Mouse (Mus musculus): ENCODE results near the gene Ccdc50. TPM values are rescaled to one million over a fixed set of nuclear protein-coding genes. Genes with fewer than 3 reads are reported as not detected.

Gene Ccdc50
- 10 to 100 TPM; 45.8 to 55.3 TPM for total RNA-seq (2021)
- long read RNA-seq, full-length matches to known transcripts = 25 of 32 reads
- long read RNA-seq, partial matches to known transcripts = 1 of 32 reads
- long read RNA-seq, other reads (novel, unspliced or antisense) = 6 of 32 reads

- DNase-seq (ENCODE audit: low spot score in 2 of 2) = peak; percentile 50 to 80
These were observed at the start of gene Ccdc50 for GRCm38 (mm10) chr16:27388761-27389451. Gene Ccdc50, plus strand, starts transcription at chr16:27388869.

DNA sequence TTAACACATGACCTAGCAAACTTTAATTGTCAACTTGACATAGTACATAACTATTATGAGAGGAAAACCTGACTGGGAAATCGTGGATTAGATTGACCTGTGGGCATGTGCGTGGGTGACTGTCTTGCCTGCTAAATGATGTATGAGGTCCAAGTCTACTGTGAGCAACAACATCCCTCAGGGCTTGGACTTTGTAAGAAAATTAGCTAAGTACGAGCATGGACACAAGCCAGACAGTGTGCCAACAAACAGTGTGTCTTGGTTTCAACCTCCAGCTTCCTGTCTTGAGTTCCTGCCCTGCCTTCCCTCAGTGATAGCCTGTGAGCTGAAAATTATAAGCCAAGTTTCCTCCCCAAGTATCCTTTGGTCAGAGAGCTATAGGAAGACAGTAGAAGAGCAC, 41.1 kb upstream of the Ccdc50 start:
- no peak for DNase-seq (ENCODE audit: low spot score in 2 of 2)

- no peak for DNase-seq (ENCODE audit: low spot score in 2 of 2)
These were observed 40.3 kb upstream of the Ccdc50 start for GRCm38 (mm10) chr16:27348359-27348758.

DNA sequence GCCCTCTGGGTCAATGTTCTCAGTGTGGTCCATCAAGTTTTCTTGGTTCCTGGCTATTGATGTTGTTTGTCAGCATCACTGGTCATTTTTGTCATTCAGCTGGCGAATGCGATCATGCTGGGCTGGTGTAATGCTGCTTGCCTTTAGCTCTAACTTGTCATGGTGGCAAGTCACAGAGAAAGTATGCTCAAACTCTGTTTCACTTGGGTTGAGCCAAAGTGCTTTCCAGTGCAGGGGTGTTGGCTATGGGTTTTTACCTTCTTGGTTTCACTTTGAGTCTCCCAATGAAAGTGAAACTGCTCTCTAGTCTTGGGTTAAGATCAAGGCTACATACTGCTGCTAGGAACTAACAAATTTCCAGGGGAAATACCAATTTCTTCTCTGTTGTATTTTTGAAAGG, 39.4 kb upstream of the Ccdc50 start:
- DNase-seq (ENCODE audit: low spot score in 2 of 2) = no peak

DNA sequence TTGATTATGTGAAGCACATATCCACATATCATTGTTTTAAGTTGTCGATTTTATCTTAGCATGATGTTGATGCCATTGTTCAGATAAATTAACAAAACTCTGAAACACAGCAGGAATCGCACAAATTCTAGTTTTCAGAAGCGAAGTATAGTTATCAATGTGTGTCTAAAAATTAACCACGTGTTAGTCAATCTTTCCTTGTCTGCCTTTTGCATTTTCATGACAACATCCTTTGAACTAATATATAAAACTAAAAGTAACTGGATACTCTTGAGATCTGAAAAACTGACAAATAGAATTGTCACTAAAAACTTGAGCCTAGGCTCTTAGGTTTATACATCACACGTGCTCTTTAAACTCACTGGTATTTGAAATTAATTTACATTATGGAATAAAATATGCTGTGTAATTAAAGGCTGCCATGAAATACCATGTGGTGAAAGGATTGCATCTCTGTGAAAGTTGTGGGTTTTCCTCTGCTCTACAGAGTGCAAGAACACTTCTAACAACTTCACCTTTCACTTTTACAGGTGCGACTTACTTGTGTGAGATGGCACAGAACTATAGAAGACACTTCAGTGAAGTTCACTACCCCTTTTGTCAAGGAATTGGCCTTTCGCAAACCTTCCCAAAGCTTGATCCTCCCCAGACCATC, 38.7 kb upstream of the Ccdc50 start:
- DNase-seq (ENCODE audit: low spot score in 2 of 2) = no peak

GRCm38 (mm10) chr16:27354464-27354863, 34.2 kb upstream of the Ccdc50 start:
- no peak for DNase-seq (ENCODE audit: low spot score in 2 of 2)

DNA sequence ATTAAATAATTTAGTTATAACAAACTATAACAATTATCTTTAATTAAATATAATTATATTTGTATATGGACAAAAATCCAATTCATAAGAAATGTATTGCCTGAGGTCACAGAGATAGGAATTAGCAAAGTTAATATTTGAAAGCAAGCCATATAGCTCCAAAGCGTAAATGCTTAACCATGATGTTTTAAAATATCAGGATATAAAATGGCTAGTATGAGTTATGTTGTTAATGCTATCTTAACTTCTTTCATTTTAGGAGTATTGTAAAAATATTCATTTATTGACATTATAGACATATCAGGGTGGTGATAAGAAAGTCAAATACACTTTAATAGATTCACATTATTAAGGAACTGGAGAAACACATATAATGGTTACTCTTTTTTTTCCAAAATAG, 28.6 kb upstream of the Ccdc50 start:
- DNase-seq (ENCODE audit: low spot score in 2 of 2) = no peak

GRCm38 (mm10) chr16:27370191-27370590, 18.5 kb upstream of the Ccdc50 start, which contains the start of gene Uts2b:
Gene Uts2b, minus strand, starts transcription at chr16:27370239.
- no peak for DNase-seq (ENCODE audit: low spot score in 2 of 2)

GRCm38 (mm10) chr16:27370700-27371099, 18.0 kb upstream of the Ccdc50 start:
- no peak for DNase-seq (ENCODE audit: low spot score in 2 of 2)

GRCm38 (mm10) chr16:27374139-27374538, 14.5 kb upstream of the Ccdc50 start:
- no peak for DNase-seq (ENCODE audit: low spot score in 2 of 2)

GRCm38 (mm10) chr16:27375318-27375717, 13.4 kb upstream of the Ccdc50 start:
- DNase-seq (ENCODE audit: low spot score in 2 of 2) = no peak

DNA sequence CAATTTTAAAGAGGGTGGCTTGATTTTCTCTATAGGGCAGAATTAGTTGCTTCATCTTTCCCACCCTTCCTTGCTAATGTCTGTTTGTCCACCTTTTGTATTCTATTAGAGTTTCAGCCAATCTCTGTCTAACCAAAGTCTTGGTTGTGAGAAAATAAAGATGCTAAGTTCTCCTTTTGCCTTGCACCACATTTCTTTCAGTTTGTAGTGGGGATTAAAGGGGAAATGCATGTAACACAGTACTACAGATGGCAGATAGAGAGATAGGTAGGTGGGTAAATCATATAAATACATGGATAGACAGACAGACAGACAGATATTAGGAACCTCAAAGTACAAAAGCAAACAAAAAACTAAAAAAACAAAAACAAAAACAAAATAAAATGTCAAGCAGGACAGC, 12.1 kb upstream of the Ccdc50 start:
- DNase-seq (ENCODE audit: low spot score in 2 of 2) = no peak

DNA sequence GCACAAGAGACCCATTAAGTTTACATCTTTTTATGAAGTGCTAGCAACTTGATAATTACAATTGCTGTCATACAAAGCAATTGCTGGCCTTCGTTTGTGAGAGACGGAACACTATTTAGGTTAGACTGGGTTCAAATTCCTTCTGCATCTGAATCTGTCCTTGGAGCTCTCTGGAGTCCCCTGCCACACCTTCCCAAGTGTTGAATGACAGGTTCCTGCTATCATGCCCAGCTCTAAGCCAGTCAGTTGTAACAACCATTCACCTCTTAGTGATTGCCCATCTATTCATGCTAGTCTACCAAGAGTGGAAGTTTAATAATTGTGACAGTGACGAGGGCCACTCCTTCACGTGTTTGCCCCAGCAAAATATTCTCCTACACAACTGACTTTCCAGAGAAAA, 6.5 kb upstream of the Ccdc50 start:
- DNase-seq (ENCODE audit: low spot score in 2 of 2) = no peak

DNA sequence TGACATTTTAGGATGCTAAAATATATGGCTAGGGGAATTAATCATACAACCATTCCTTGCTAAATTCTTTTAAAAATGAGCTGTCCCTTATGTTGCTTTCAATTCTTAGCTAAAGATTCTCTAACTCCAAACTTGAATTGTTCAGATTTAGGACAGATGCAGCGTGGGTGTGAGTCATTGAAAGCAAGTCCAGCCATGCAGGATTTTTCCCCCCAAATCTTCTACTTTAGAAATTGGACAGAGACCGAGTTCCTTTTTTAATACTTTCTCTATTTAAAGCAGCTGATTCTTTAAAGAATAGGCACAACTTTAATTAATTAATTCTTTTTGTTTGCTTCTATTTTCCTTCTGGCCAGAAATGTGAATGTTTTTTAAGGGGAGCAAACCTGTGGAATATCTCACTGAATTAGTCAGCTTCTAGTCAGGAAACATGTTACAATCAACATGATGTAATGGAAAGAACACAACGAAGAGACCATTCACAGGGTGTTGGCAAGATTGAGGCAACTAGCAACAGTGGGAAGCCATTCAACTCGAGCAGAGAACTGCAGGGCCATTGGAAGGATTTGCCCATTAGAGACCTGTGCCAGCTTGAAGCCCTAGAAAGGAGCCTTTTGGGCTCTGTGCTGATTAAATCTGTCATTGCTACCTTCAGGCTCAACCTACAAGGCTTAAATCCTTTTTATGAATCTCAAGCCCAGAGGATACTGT, 3.6 kb upstream of the Ccdc50 start:
- peak in 1 of 2 experiments; percentile 69 for DNase-seq (ENCODE audit: low spot score in 2 of 2)

DNA sequence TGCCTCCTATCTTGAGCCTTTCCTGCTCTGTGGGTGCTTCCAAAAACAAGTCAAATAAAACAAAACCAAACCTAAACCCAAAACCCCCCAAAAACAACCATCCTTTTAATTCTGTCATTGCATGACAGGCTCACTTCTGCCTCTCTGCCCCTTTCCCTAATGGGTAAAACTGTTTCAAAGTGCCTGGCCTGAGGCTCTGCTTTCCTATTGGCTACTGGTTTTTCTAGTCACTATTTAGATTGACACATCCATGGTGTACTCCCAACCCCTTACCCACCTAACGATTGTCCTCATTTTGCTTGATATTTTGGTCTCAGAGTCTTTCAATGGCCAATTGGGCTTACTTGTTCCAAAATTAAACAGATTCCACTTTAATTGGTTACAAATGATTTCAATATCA, 3.0 kb upstream of the Ccdc50 start:
- no peak for DNase-seq (ENCODE audit: low spot score in 2 of 2)

GRCm38 (mm10) chr16:27386850-27387407, 1.7 kb upstream of the Ccdc50 start:
- DNase-seq (ENCODE audit: low spot score in 2 of 2) = no peak

DNA sequence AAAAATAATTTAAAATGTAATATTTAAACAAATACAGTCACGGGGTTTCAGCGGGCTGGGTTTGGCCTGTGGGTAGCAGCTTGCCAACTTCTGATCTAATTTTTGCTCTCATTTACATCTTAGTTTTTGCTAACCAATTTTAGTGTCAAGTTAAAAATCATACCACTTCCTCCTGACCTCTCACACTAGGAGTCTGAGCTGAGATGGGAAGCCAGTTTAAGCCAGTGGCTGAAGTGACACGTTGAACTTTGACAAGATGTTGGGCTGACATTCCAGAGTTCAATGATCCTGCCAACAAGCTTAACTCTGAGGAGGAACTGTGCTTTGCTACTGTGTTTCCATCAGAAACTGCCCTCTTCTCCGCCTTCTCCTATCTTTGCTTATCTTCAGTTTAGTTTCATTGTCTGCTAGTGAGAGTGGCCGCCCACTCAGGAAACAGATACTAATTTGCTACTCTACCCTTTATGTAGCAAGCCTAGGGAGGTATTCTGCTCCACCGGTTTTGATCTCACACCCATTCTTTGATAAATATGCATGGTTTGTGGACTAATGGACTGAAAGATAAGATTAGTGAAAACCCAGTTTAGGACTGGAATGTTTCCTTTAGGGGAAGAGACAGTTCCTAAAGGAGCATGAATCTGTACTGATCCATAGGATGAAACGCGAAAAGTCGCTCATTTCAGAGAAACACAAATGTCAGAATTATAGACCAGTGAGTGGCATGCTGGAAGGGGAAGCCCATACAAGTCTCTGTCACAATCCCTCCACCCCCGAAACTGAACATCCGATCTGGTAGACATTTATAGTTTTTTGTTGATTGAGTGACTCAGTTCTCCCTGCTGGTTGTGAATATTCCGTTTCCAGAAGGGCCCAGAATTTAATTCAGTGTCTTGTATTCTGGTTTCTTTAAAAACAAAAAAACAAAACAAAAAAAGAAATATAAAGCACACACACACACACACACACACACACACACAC, 746 bp upstream of the Ccdc50 start:
- no peak for DNase-seq (ENCODE audit: low spot score in 2 of 2)

- no peak for DNase-seq (ENCODE audit: low spot score in 2 of 2)
These were observed 1.0 kb downstream of the Ccdc50 start for GRCm38 (mm10) chr16:27389534-27390282.

- no peak for DNase-seq (ENCODE audit: low spot score in 2 of 2)
These were observed 1.6 kb downstream of the Ccdc50 start for GRCm38 (mm10) chr16:27390306-27390705.

DNA sequence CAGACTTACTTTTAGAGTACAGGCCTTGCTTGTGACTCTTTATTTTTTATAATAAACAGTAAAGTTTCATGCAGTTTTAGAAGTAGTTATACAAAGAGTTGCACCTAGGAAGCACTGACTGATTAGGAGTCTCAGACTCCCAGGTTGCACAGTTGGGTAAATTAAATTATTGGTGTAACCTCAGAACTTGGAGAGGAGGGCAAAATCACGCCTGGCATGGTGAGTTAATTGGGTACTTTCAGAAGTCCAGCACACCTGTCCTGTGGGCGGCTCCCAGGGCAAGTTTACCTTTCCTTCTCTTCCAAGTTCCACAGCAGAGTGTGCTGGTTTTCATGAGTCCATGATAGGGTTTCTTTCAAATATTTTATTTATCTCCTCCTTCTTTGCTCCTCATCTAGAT, 3.2 kb downstream of the Ccdc50 start:
- no peak for DNase-seq (ENCODE audit: low spot score in 2 of 2)

Data from layer of hippocampus, adult 18-20 months (tissue).